Mouse (Mus musculus) kidney, postnatal 0 days (tissue): Measurements from ENCODE around the gene Trabd2b. TPM values are rescaled to one million over a fixed set of nuclear protein-coding genes. Genes with fewer than 3 reads are reported as not detected.

Source experiments
- ATAC-seq: fragments of 200-750 bp; cut with Nextera tagmentation; replicated peaks from 2 replicates; pipeline ENCODE4 v1.8.0; 2017; ENCODE audit warnings: low read depth, moderate number of reproducible peaks, moderate TSS enrichment, moderate library complexity; ENCODE audit not compliant: low FRiP score
- DNase-seq: peaks from one replicate; pipeline ENCODE4 v3.0.0-alpha.2; 2016; ENCODE audit warnings: low spot score
- H3K27ac ChIP-seq: fragments of 300-500 bp; sonication (generic); 2 replicates; pipeline ENCODE4 v1.5.1; 2014; ENCODE audit warnings: mild to moderate bottlenecking
- H3K27me3 ChIP-seq: fragments of 300-500 bp; sonication (generic); 2 replicates; pipeline ENCODE4 v1.6.1; 2014; ENCODE audit warnings: low read length, mixed read lengths; ENCODE audit not compliant: insufficient read depth
- H3K36me3 ChIP-seq: fragments of 300-500 bp; sonication (generic); 2 replicates; pipeline ENCODE4 v1.6.1; 2014; ENCODE audit warnings: low read length, mixed read lengths; ENCODE audit not compliant: insufficient read depth
- H3K4me1 ChIP-seq: fragments of 300-500 bp; sonication (generic); replicated peaks from 2 replicates; pipeline ENCODE4 v1.6.1; 2014; ENCODE audit warnings: antibody characterized with exemption, low read length, mixed read lengths; ENCODE audit not compliant: insufficient read depth
- H3K4me2 ChIP-seq: fragments of 300-500 bp; sonication (generic); 2 replicates; pipeline ENCODE4 v1.6.1; 2014; ENCODE audit warnings: mild to moderate bottlenecking, low read length, moderate library complexity, mixed read lengths
- H3K4me3 ChIP-seq: fragments of 300-500 bp; sonication (generic); replicated peaks from 2 replicates; pipeline ENCODE4 v1.5.1; 2014; ENCODE audit warnings: low read depth, low read length
- H3K9ac ChIP-seq: fragments of 300-500 bp; sonication (generic); 2 replicates; pipeline ENCODE4 v1.6.1; 2014; ENCODE audit warnings: low read depth, low read length
- H3K9me3 ChIP-seq: fragments of 300-500 bp; sonication (generic); replicated peaks from 2 replicates; pipeline ENCODE4 v1.6.1; 2016; ENCODE audit warnings: low read length, inconsistent platforms, mixed read lengths
- CTCF ChIP-seq: IDR thresholded peaks from 2 replicates; pipeline ENCODE4 v1.5.1; 2016; ENCODE audit warnings: antibody characterized with exemption, low read depth, mild to moderate bottlenecking, moderate library complexity
- WGBS: fragments of 180-500 bp; shearing (Covaris S2); extraction: QIAGEN DNeasy Blood & Tissue Kit; methylation state at CpG from one replicate; pipeline ENCODE4 v1.1.7; 2014; 5-methylcytosine and 5-hydroxymethylcytosine counted together
- polyA plus RNA-seq: library from polyadenylated mRNA; unstranded; fragments of >200 nt; fragmentation: Nextera tagmentation; extraction: Ambion mirVana; gene quantifications from 2 replicates; pipeline ENCODE4 v1.2.1, GENCODE M21; 2015

Gene Trabd2b
- polyA plus RNA-seq, 1 experiment from 2014 or later: 5.2 TPM

- Histone ChIP-seq H3K36me3 (no peaks in the 10 kb centered on the region), H3K4me3 (no peak overlapping the region), H3K9me3 (no peaks in the 10 kb centered on the region), H3K27me3 (no peaks in the 10 kb centered on the region), H3K9ac (no peak overlapping the region), H3K4me1 (no peaks in the 10 kb centered on the region), H3K4me2 (no peak overlapping the region), H3K27ac (no peak overlapping the region)
- ATAC-seq: no peak
- DNase-seq: no peak
- TF ChIP-seq CTCF: no peak
- WGBS: 82% methylated on average over 4 of the region's 4 CpGs
Measured at GRCm38 (mm10) chr4:114612827-114613226, 206.3 kb downstream of the Trabd2b start.

- Histone ChIP-seq H3K27me3 (no peaks in the 10 kb centered on the region), H3K4me2 (no peak overlapping the region), H3K36me3 (no peaks in the 10 kb centered on the region), H3K9me3 (no peaks in the 10 kb centered on the region), H3K27ac (no peak overlapping the region), H3K4me1 (no peaks in the 10 kb centered on the region), H3K4me3 (no peak overlapping the region), H3K9ac (no peak overlapping the region)
- 62% methylated on average over 1 of the region's 1 CpGs for WGBS
- no peak for TF ChIP-seq CTCF
- ATAC-seq (no peak), DNase-seq (no peak)
Measured at GRCm38 (mm10) chr4:114614086-114614485, 207.6 kb downstream of the Trabd2b start.

- no peaks in the 10 kb centered on the region for H3K27me3 ChIP-seq
- TF ChIP-seq CTCF: no peak
- no peaks in the 10 kb centered on the region for H3K9me3 ChIP-seq
- no peaks in the 10 kb centered on the region for H3K36me3 ChIP-seq
- ATAC-seq: no peak
- H3K4me2 ChIP-seq: no peak overlapping the region
- no peaks in the 10 kb centered on the region for H3K4me1 ChIP-seq
- 92% methylated on average over 4 of the region's 4 CpGs for WGBS
- no peak overlapping the region for H3K9ac ChIP-seq
- no peak overlapping the region for H3K4me3 ChIP-seq
- no peak for DNase-seq
- H3K27ac ChIP-seq: no peak overlapping the region
Measured at GRCm38 (mm10) chr4:114615765-114616164, 209.2 kb downstream of the Trabd2b start.

GRCm38 (mm10) chr4:114622929-114623328 is 216.4 kb downstream of the Trabd2b start:
- Histone ChIP-seq H3K4me3 (no peak overlapping the region), H3K4me1 (peaks cover 12% of the 10 kb centered on the region), H3K36me3 (no peaks in the 10 kb centered on the region), H3K9me3 (no peaks in the 10 kb centered on the region), H3K27me3 (no peaks in the 10 kb centered on the region), H3K4me2 (no peak overlapping the region), H3K9ac (no peak overlapping the region), H3K27ac (no peak overlapping the region)
- no peak for TF ChIP-seq CTCF
- WGBS: 69% methylated on average over 5 of the region's 5 CpGs
- DNase-seq (no peak), ATAC-seq (no peak)

GRCm38 (mm10) chr4:114624114-114624910 is 217.8 kb downstream of the Trabd2b start:
- WGBS: 26% methylated on average over 3 of the region's 3 CpGs
- DNase-seq (peak; percentile 75), ATAC-seq (peak; percentile 71)
- H3K9ac ChIP-seq: no peak overlapping the region
- no peak for TF ChIP-seq CTCF
- H3K4me1 ChIP-seq: peaks cover 12% of the 10 kb centered on the region
- H3K4me2 ChIP-seq: no peak overlapping the region
- H3K27ac ChIP-seq: no peak overlapping the region
- H3K4me3 ChIP-seq: no peak overlapping the region
- H3K36me3 ChIP-seq: no peaks in the 10 kb centered on the region
- no peaks in the 10 kb centered on the region for H3K9me3 ChIP-seq
- no peaks in the 10 kb centered on the region for H3K27me3 ChIP-seq

DNA sequence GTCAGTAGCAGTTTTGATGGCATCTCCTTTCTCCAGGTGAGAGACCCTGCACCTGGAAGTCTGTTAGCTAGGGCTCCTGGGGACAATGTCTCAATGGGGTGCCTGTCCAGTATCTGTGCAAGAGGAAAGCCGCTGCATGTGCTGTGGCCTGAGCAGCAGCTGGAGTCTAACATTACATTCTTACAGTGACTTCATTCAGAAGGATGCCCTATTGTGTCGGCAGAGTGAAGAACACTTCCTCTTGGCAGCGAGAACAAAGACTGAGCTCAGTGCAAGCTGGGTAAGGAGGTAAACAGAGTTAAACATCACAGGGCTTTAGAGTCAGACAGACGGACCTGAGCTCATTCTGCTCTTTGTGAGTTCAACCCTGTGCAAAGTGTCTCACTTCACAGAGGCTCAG is 218.8 kb downstream of the Trabd2b start:
- no peak overlapping the region for H3K9ac ChIP-seq
- no peaks in the 10 kb centered on the region for H3K27me3 ChIP-seq
- ATAC-seq (no peak), DNase-seq (peak; percentile 53)
- H3K36me3 ChIP-seq: no peaks in the 10 kb centered on the region
- peaks cover 12% of the 10 kb centered on the region for H3K4me1 ChIP-seq
- TF ChIP-seq CTCF: no peak
- H3K27ac ChIP-seq: no peak overlapping the region
- H3K4me2 ChIP-seq: no peak overlapping the region
- H3K9me3 ChIP-seq: no peaks in the 10 kb centered on the region
- 13% methylated on average over 4 of the region's 4 CpGs for WGBS
- H3K4me3 ChIP-seq: no peak overlapping the region
